Mouse (Mus musculus) cerebellum, postnatal 10 days (tissue): ENCODE measurements around the gene Gm4216.
"Not testable (repeated sequence)": the region's sequence is repeated elsewhere in the genome, so short reads cannot be mapped to it uniquely, and the experiment has no call there.

Experiments used
- DNase-seq, 2 experiments: peaks; one replicate each; pipeline ENCODE4 v3.0.0; 2021; ENCODE audit warnings: mixed read lengths in 2 of 2

The Gm4216 gene

DNA sequence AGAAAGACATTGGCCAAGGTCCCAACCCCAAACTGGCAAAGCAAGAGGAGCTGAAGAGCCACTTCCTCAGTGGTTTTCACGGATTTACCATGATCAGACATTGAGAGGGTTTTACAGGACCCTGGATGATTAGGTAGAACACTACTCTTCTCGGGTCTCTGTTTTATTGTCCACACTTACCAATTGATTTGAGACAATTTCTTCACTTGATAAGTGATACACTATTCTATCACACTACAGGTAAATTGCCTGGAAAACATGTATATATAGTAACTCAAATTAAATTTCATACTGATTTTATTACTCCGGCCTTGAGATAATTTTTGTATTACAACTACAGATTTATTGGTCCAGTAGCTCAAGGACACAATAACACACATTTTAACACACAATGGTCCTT, at the start of gene Gm4216:
TSS of gene Gm4216 (minus strand) at position 101 of the 400 bp plus-strand sequence.
- not testable (repeated sequence) for DNase-seq

DNA sequence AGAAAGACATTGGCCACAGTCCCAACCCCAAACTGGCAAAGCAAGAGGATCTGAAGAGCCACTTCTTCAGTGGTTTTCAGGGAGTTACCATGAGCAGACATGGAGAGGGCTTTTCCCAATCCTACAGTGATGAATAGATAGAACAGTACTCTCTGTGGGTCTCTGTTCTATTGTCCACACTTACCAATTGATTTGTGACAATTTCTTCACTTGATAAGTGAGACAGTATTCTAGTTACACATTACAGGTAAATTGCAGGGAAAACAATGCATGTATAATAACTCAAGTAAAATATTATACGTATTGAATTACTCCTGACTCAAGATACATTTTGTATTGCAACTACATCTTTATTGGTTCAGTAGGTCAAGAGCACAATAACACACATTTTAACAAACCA, 47.6 kb upstream of the Gm4216 start, which contains the start of gene Gm8720:
TSS of gene Gm8720 (minus strand) at position 101 of the 400 bp plus-strand sequence.
- DNase-seq = not testable (repeated sequence)

- not testable (repeated sequence) for DNase-seq
These were observed 35.5 kb upstream of the Gm4216 start, which contains the start of gene Vmn1r163 for GRCm38 (mm10) chr7:23055240-23055639. TSS of gene Vmn1r163 (plus strand) at chr7:23055540.

- not testable (repeated sequence) for DNase-seq
These were observed 35.1 kb downstream of the Gm4216 start, which contains the start of gene Gm4214 for GRCm38 (mm10) chr7:22984573-22984972. TSS of gene Gm4214 (minus strand) at chr7:22984673.
